Mouse (Mus musculus): ENCODE results near the gene Psmd9. TPM values are rescaled to one million over a fixed set of nuclear protein-coding genes. Genes with fewer than 3 reads are reported as not detected.
A peak's percentile ranks its signal among the peaks of the same experiment; 100 is the strongest.
"Not testable (repeated sequence)": the region's sequence is repeated elsewhere in the genome, so short reads cannot be mapped to it uniquely, and the experiment has no call there.

Gene Psmd9
- total and polyA plus RNA-seq, 2 experiments = 28.5 to 29.8 TPM

DNA sequence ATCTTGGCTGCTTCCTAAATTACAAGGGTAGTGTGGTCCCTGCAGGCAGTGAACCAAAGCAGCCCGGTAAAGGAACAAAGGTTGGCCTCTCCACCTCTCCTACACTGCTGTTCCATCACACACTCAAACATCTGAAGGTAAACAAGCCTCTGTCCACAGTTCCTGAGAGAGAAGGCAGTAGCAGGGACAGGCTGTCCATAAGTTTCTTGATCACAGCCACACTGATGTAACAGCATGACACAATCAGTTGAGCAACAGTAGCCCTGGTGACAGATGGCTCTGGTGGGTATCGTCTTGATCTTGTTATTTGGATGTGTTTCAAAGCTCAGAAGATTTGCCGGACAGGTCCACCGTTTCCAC, 53.8 kb downstream of the Psmd9 start:
- H3K36me3 ChIP-seq (ENCODE audit: control insufficient read depth, insufficient read depth, low read length) = no peaks in the 10 kb centered on the region
- H3K9ac ChIP-seq (ENCODE audit: low read depth, low read length) = no peak overlapping the region
- no peak overlapping the region for H3K4me3 ChIP-seq (ENCODE audit: insufficient read depth, low read depth, low read length)
- no peak for TF ChIP-seq POLR2A (IDR thresholded peaks at IDR 0.05; ENCODE audit: extremely low read depth, insufficient read depth, low read length)
- H3K27me3 ChIP-seq (ENCODE audit: control insufficient read depth, insufficient read depth, low read length) = no peaks in the 10 kb centered on the region
- no peaks in the 10 kb centered on the region for H3K79me2 ChIP-seq (ENCODE audit: control insufficient read depth, insufficient read depth, low read length)
- DNase-seq (ENCODE audit: extremely low read depth, low read depth, low spot score) = peak; percentile 92
- WGBS = 21% methylated on average over 4 of the region's 4 CpGs
- H3K27ac ChIP-seq (replicated peaks; ENCODE audit: insufficient read depth, low read depth, low read length) = peak overlapping the region; percentile 59
- peaks cover 11% of the 10 kb centered on the region for H3K4me1 ChIP-seq (ENCODE audit: control insufficient read depth, insufficient read depth, low read length)

- H3K9ac ChIP-seq (ENCODE audit: low read depth, low read length); H3K4me3 ChIP-seq (ENCODE audit: insufficient read depth, low read depth, low read length); H3K79me2 ChIP-seq (ENCODE audit: control insufficient read depth, insufficient read depth, low read length); DNase-seq (ENCODE audit: extremely low read depth, low read depth, low spot score); H3K36me3 ChIP-seq (ENCODE audit: control insufficient read depth, insufficient read depth, low read length); H3K27me3 ChIP-seq (ENCODE audit: control insufficient read depth, insufficient read depth, low read length): not testable (repeated sequence)
- 73% methylated on average over 6 of the region's 6 CpGs for WGBS
- Histone ChIP-seq H3K27ac (replicated peaks; ENCODE audit: insufficient read depth, low read depth, low read length) (peak overlapping the region; percentile 87), H3K4me1 (ENCODE audit: control insufficient read depth, insufficient read depth, low read length) (peaks cover 13% of the 10 kb centered on the region)
- 0 out of 2 replicates have a peak, but pooled peaks have one; percentile 12 for TF ChIP-seq CTCF (IDR thresholded peaks at IDR 0.05; ENCODE audit: low read depth, low read length)
These were observed 54.6 kb downstream of the Psmd9 start for GRCm38 (mm10) chr5:123223861-123224260.

- Histone ChIP-seq H3K4me1 (ENCODE audit: control insufficient read depth, insufficient read depth, low read length) (peaks cover 16% of the 10 kb centered on the region), H3K79me2 (ENCODE audit: control insufficient read depth, insufficient read depth, low read length) (peaks cover 9% of the 10 kb centered on the region; the same call in 1 of the 2 replicates), H3K27me3 (ENCODE audit: control insufficient read depth, insufficient read depth, low read length) (no peaks in the 10 kb centered on the region), H3K4me3 (ENCODE audit: insufficient read depth, low read depth, low read length) (no peak overlapping the region), H3K36me3 (ENCODE audit: control insufficient read depth, insufficient read depth, low read length) (no peaks in the 10 kb centered on the region; the same call in 1 of the 2 replicates), H3K9ac (ENCODE audit: low read depth, low read length) (peak overlapping the region; percentile 2; the same call in 1 of the 2 replicates), H3K27ac (replicated peaks; ENCODE audit: insufficient read depth, low read depth, low read length) (peak overlapping the region; percentile 93)
- DNase-seq (ENCODE audit: extremely low read depth, low read depth, low spot score) = peak; percentile 96
- 23% methylated on average over 7 of the region's 7 CpGs for WGBS
- TF ChIP-seq POLR2A (IDR thresholded peaks at IDR 0.05; ENCODE audit: extremely low read depth, insufficient read depth, low read length) = no peak
- TF ChIP-seq CTCF (IDR thresholded peaks at IDR 0.05; ENCODE audit: low read depth, low read length) = no peak
These were observed 57.6 kb downstream of the Psmd9 start for GRCm38 (mm10) chr5:123226851-123227250.

GRCm38 (mm10) chr5:123227762-123228523, 58.7 kb downstream of the Psmd9 start:
- Histone ChIP-seq H3K4me1 (ENCODE audit: control insufficient read depth, insufficient read depth, low read length) (peaks cover 18% of the 10 kb centered on the region), H3K4me3 (ENCODE audit: insufficient read depth, low read depth, low read length) (peak overlapping the region; percentile 92), H3K79me2 (ENCODE audit: control insufficient read depth, insufficient read depth, low read length) (peaks cover 9% of the 10 kb centered on the region; the same call in 1 of the 2 replicates), H3K27me3 (ENCODE audit: control insufficient read depth, insufficient read depth, low read length) (no peaks in the 10 kb centered on the region), H3K27ac (replicated peaks; ENCODE audit: insufficient read depth, low read depth, low read length) (peak overlapping the region; percentile 93), H3K36me3 (ENCODE audit: control insufficient read depth, insufficient read depth, low read length) (no peaks in the 10 kb centered on the region; the same call in 1 of the 2 replicates), H3K9ac (ENCODE audit: low read depth, low read length) (peak overlapping the region; percentile 81)
- 2% methylated on average over 42 of the region's 42 CpGs for WGBS
- DNase-seq (ENCODE audit: extremely low read depth, low read depth, low spot score) = peak; percentile 90
- no peak for TF ChIP-seq CTCF (IDR thresholded peaks at IDR 0.05; ENCODE audit: low read depth, low read length)
- 0 out of 2 replicates have a peak, but pooled peaks have one; percentile 69 for TF ChIP-seq POLR2A (IDR thresholded peaks at IDR 0.05; ENCODE audit: extremely low read depth, insufficient read depth, low read length)

- TF ChIP-seq CTCF (IDR thresholded peaks at IDR 0.05; ENCODE audit: low read depth, low read length) (no peak), POLR2A (IDR thresholded peaks at IDR 0.05; ENCODE audit: extremely low read depth, insufficient read depth, low read length) (no peak)
- 2% methylated on average over 15 of the region's 15 CpGs for WGBS
- H3K27ac ChIP-seq (replicated peaks; ENCODE audit: insufficient read depth, low read depth, low read length) = peak overlapping the region; percentile 53
These were observed 59.3 kb downstream of the Psmd9 start for GRCm38 (mm10) chr5:123228524-123228922.

GRCm38 (mm10) chr5:123229296-123229695, 60.1 kb downstream of the Psmd9 start:
- Histone ChIP-seq H3K4me3 (ENCODE audit: insufficient read depth, low read depth, low read length) (no peak overlapping the region), H3K79me2 (ENCODE audit: control insufficient read depth, insufficient read depth, low read length) (peaks cover 9% of the 10 kb centered on the region; the same call in 1 of the 2 replicates), H3K9ac (ENCODE audit: low read depth, low read length) (peak overlapping the region; percentile 17; the same call in 1 of the 2 replicates), H3K36me3 (ENCODE audit: control insufficient read depth, insufficient read depth, low read length) (no peaks in the 10 kb centered on the region; the same call in 1 of the 2 replicates), H3K4me1 (ENCODE audit: control insufficient read depth, insufficient read depth, low read length) (peaks cover 21% of the 10 kb centered on the region), H3K27me3 (ENCODE audit: control insufficient read depth, insufficient read depth, low read length) (no peaks in the 10 kb centered on the region), H3K27ac (replicated peaks; ENCODE audit: insufficient read depth, low read depth, low read length) (no peak overlapping the region)
- TF ChIP-seq POLR2A (IDR thresholded peaks at IDR 0.05; ENCODE audit: extremely low read depth, insufficient read depth, low read length) (no peak), CTCF (IDR thresholded peaks at IDR 0.05; ENCODE audit: low read depth, low read length) (no peak)
- DNase-seq (ENCODE audit: extremely low read depth, low read depth, low spot score) = peak; percentile 46
- WGBS = 67% methylated on average over 6 of the region's 6 CpGs

More at GRCm38 (mm10) chr5:123228524-123228922, 59.3 kb downstream of the Psmd9 start:
- no peaks in the 10 kb centered on the region; the same call in 1 of the 2 replicates for H3K36me3 ChIP-seq (ENCODE audit: control insufficient read depth, insufficient read depth, low read length)
- peak overlapping the region; percentile 92 for H3K4me3 ChIP-seq (ENCODE audit: insufficient read depth, low read depth, low read length)
- peaks cover 20% of the 10 kb centered on the region for H3K4me1 ChIP-seq (ENCODE audit: control insufficient read depth, insufficient read depth, low read length)
- no peaks in the 10 kb centered on the region for H3K27me3 ChIP-seq (ENCODE audit: control insufficient read depth, insufficient read depth, low read length)
- no peak for DNase-seq (ENCODE audit: extremely low read depth, low read depth, low spot score)
- H3K79me2 ChIP-seq (ENCODE audit: control insufficient read depth, insufficient read depth, low read length) = peaks cover 9% of the 10 kb centered on the region; the same call in 1 of the 2 replicates
- peak overlapping the region; percentile 81 for H3K9ac ChIP-seq (ENCODE audit: low read depth, low read length)

All from liver, adult 2 months (tissue).